Comparison of ENCODE assay signal across 9 mouse cellular contexts in the genomic region with DNA sequence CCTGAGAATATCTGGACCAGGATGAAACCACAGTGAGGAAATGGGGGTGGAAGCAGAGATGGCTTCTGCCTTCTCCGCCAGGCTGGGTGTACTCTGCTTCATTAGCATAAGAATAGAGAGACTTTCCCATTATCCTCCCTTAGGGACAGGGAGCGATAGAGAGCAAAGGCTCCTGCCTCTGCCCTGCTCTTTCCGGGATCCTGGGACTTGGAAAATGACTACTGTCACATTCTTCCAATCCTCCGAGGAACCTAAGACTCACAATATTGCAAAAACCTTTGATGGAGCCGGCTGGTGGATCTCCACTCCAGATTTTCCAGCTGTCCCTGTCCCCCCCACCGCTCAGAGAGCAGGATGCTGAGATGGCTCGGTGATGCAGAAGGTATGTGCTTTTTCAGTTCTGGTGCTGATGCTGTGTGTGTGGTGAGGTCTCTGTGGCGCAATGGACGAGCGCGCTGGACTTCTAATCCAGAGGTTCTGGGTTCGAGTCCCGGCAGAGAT. TPM values are rescaled to one million over a fixed set of nuclear protein-coding genes. Genes with fewer than 3 reads are reported as not detected.
DNase-seq lines count a peak whose midpoint lies in the region; ATAC-seq lines count a peak whose summit lies in the region.
"Had no signal": no experiment of that assay in that cellular context is flagged by ENCODE, and none has a peak within 500 bp of the region (broad histone marks: within the 10 kb centered on the region; RNA-seq: fewer than 3 reads in every experiment).

No protein-coding gene starts in this region.

- peak overlapping the region; percentile 56 for H3K9ac ChIP-seq in neural tube, embryonic 15.5 days (replicated peaks)

- peaks cover 22% of the 10 kb centered on the region for H3K4me1 ChIP-seq in neural tube, embryonic 15.5 days

- ATAC-seq in neural tube, embryonic 15.5 days (ENCODE audit: low FRiP score), result peak; percentile 96

- peak overlapping the region; percentile 95 for H3K27ac ChIP-seq in neural tube, embryonic 15.5 days (replicated peaks)

- 2% methylated on average over 13 of the region's 13 CpGs for WGBS in neural tube, embryonic 15.5 days

- no peaks in the 10 kb centered on the region for H3K36me3 ChIP-seq in neural tube, embryonic 15.5 days

- no peaks in the 10 kb centered on the region for H3K27me3 ChIP-seq in neural tube, embryonic 15.5 days (replicated peaks)

- peak overlapping the region; percentile 54 for H3K4me2 ChIP-seq in neural tube, embryonic 15.5 days

- peak overlapping the region; percentile 47 for H3K4me3 ChIP-seq in neural tube, embryonic 15.5 days (replicated peaks)
- H3K4me3 ChIP-seq: erythroblast, embryonic 14.5 days had no signal

- DNase-seq in adrenal gland, postnatal 14 days, result peak; percentile 11
- DNase-seq in adrenal gland, postnatal 4 days (ENCODE audit: low spot score in 2 of 2), result no peak
- DNase-seq in cerebellum, adult 9-11 months, result peak; percentile 97
- peak; percentile 95 to 99 for DNase-seq in frontal cortex, adult 2 months (ENCODE audit: extremely low spot score in 1 of 2, low spot score in 1 of 2)
- DNase-seq in left cerebral cortex, adult 18-20 months (ENCODE audit: low spot score in 2 of 2), result peak; percentile 96
- no peak for DNase-seq in gastrocnemius, postnatal 25 days
- DNase-seq in thymus, postnatal 10 days (ENCODE audit: low spot score in 2 of 2), result no peak

- no peaks in the 10 kb centered on the region for H3K9me3 ChIP-seq in neural tube, embryonic 15.5 days (replicated peaks)

RNA-seq across cellular contexts. Expression of gene Cadm3, which starts 22.5 kb away (rescaled TPM):
- 9.7 and 11.2 TPM in 2 replicates for total RNA-seq in adrenal gland, postnatal 14 days (2021)
- 10 to 100 TPM; 15.6 to 17.7 TPM for total RNA-seq in adrenal gland, postnatal 4 days (2021)
- polyA plus RNA-seq in frontal cortex, adult 2 months (2012; rRNA removed), result 360 and 371 TPM in 2 replicates
- 100 to 1,000 TPM; 403 to 436 TPM for total RNA-seq in left cerebral cortex, adult 18-20 months (2021)
- 61.0 and 91.8 TPM in 2 replicates for polyA plus RNA-seq in neural tube, embryonic 15.5 days (2015; fragmentation: Nextera tagmentation; extraction: Ambion mirVana)
- 10 to 100 TPM in 1 of 2 experiments, 1 to 10 TPM in 1; 9.9 to 11.4 TPM for total RNA-seq in gastrocnemius, postnatal 25 days (2021)

RNA-seq across cellular contexts. Expression of gene Aim2, which starts 39.3 kb away (rescaled TPM):
- total RNA-seq in adrenal gland, postnatal 14 days (2021), result 0.37 and 3.0 TPM in 2 replicates
- total RNA-seq in adrenal gland, postnatal 4 days (2021), result 1 to 10 TPM; 2.3 to 2.7 TPM
- polyA plus RNA-seq in frontal cortex, adult 2 months (2012; rRNA removed), result 2.3 and 3.4 TPM in 2 replicates
- total RNA-seq in left cerebral cortex, adult 18-20 months (2021), result 1 to 10 TPM; 1.4 to 3.0 TPM
- polyA plus RNA-seq in neural tube, embryonic 15.5 days (2015; fragmentation: Nextera tagmentation; extraction: Ambion mirVana), result 2.2 and 3.2 TPM in 2 replicates
- under 1 TPM; 0.46 to 0.56 TPM for total RNA-seq in gastrocnemius, postnatal 25 days (2021)

RNA-seq across cellular contexts. Expression of gene Ackr1, which starts 56.4 kb away (rescaled TPM):
- total RNA-seq in adrenal gland, postnatal 14 days (2021), result 2.8 and 6.0 TPM in 2 replicates
- total RNA-seq in adrenal gland, postnatal 4 days (2021), result 1 to 10 TPM; 5.0 to 6.2 TPM
- 115 and 129 TPM in 2 replicates for polyA plus RNA-seq in frontal cortex, adult 2 months (2012; rRNA removed)
- total RNA-seq in left cerebral cortex, adult 18-20 months (2021), result 10 to 100 TPM; 71.0 to 71.7 TPM
- polyA plus RNA-seq in neural tube, embryonic 15.5 days (2015; fragmentation: Nextera tagmentation; extraction: Ambion mirVana), result 17.7 and 18.2 TPM in 2 replicates
- total RNA-seq in gastrocnemius, postnatal 25 days (2021), result 1 to 10 TPM; 3.4 to 5.2 TPM

Comparison
In these comparisons a context has a peak if more than half of its experiments do, and no peak if none do; other contexts are left out.
1. DNase-seq: peak in adrenal gland, postnatal 14 days (single experiment), cerebellum, adult 9-11 months (single experiment), frontal cortex, adult 2 months (2 of 2) and left cerebral cortex, adult 18-20 months (2 of 2); none in adrenal gland, postnatal 4 days (0 of 2), gastrocnemius, postnatal 25 days (single experiment) and thymus, postnatal 10 days (0 of 2).
2. RNA of gene Cadm3, which starts 22.5 kb away (total RNA-seq): 403 to 436 TPM in left cerebral cortex, adult 18-20 months; 15.6 to 17.7 TPM in adrenal gland, postnatal 4 days, 9.9 to 11.4 TPM in gastrocnemius, postnatal 25 days and 9.7 to 11.2 TPM in adrenal gland, postnatal 14 days; every median in the first group is over 10 times any median in the second.
3. RNA of gene Ackr1, which starts 56.4 kb away (total RNA-seq): 71.0 to 71.7 TPM in left cerebral cortex, adult 18-20 months; 5.0 to 6.2 TPM in adrenal gland, postnatal 4 days, 3.4 to 5.2 TPM in gastrocnemius, postnatal 25 days and 2.8 to 6.0 TPM in adrenal gland, postnatal 14 days; every median in the first group is over 4 times any median in the second.